Mouse (Mus musculus): ENCODE data around the gene Gm38392.

GRCm38 (mm10) chr3:88210918-88211317 is 76.1 kb downstream of the Gm38392 start:
- TF ChIP-seq CTCF (IDR thresholded peaks at IDR 0.05; ENCODE audit: borderline replicate concordance, insufficient read depth, low read depth, low read length) (no peak), POLR2A (IDR thresholded peaks at IDR 0.05; ENCODE audit: borderline replicate concordance, insufficient read depth, low read length) (no peak)

All from cerebellum, adult 2 months (tissue).